Mouse (Mus musculus): ENCODE data around the gene A030014E15Rik. TPM values are rescaled to one million over a fixed set of nuclear protein-coding genes. Genes with fewer than 3 reads are reported as not detected.

The A030014E15Rik gene
- 0.16 and 0.23 TPM in 2 replicates for polyA plus RNA-seq (2012; rRNA removed)

GRCm38 (mm10) chr1:82924650-82925049 lies at the start of gene A030014E15Rik:
TSS of gene A030014E15Rik (plus strand) at chr1:82924917.

GRCm38 (mm10) chr1:82913025-82913424 lies 11.7 kb upstream of the A030014E15Rik start, which contains the start of gene A030005L19Rik:
TSS of gene A030005L19Rik (plus strand) at chr1:82913325.

GRCm38 (mm10) chr1:82931326-82931725 lies 6.6 kb downstream of the A030014E15Rik start, which contains the start of gene Gm6217:
TSS of gene Gm6217 (minus strand) at chr1:82931399.

DNA sequence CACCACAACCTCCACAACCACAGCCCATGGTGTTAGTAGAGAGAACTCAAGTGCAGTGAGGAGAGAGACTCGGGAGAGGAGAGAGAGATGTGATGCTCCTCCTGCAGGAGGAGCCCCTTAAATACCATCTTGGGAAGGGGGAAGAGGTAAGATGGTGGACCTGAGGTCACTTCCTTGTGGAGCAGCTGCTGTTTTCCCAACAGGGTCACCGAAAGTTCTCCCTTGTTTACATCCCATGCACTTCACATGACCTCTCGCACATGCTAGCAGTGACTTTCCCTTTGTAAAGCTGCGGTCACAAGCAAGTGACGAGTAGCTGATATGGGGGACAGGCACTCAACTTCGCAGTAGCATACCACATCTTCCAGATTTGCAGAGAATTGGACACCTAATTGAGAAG lies 18.6 kb downstream of the A030014E15Rik start, which contains the start of gene A030003K21Rik:
A030003K21Rik (minus strand) TSS at position 94 of the 400 bp plus-strand sequence.

GRCm38 (mm10) chr1:82955913-82956312 lies 31.2 kb downstream of the A030014E15Rik start, which contains the start of gene Gm7544:
TSS of gene Gm7544 (minus strand) at chr1:82956013.

GRCm38 (mm10) chr1:82959870-82960385 lies 35.2 kb downstream of the A030014E15Rik start, which contains the start of gene Gm47955:
TSS of gene Gm47955 (plus strand) at chr1:82960286.

Other genes starting within 250 kb of the A030014E15Rik start
- gene Mff, start 200.0 kb upstream of the A030014E15Rik start, polyA plus RNA-seq (2012; rRNA removed), result 276 and 286 TPM in 2 replicates
- gene Tm4sf20, start 156.5 kb upstream of the A030014E15Rik start, polyA plus RNA-seq (2012; rRNA removed), result not detected in 2 replicates
- gene Gm47791, start 153.7 kb upstream of the A030014E15Rik start, polyA plus RNA-seq (2012; rRNA removed), result not detected in 2 replicates
- gene Agfg1, start 85.4 kb upstream of the A030014E15Rik start, polyA plus RNA-seq (2012; rRNA removed), result 49.3 and 52.7 TPM in 2 replicates
- gene A030005L19Rik, start 11.6 kb upstream of the A030014E15Rik start, polyA plus RNA-seq (2012; rRNA removed), result 2.0 and 2.1 TPM in 2 replicates
- gene Gm6217, start 6.5 kb downstream of the A030014E15Rik start, polyA plus RNA-seq (2012; rRNA removed), result not detected in 2 replicates
- gene A030003K21Rik, start 18.5 kb downstream of the A030014E15Rik start, polyA plus RNA-seq (2012; rRNA removed), result not detected in 2 replicates
- gene Gm7544, start 31.1 kb downstream of the A030014E15Rik start, polyA plus RNA-seq (2012; rRNA removed), result not detected in 2 replicates
- gene Gm47955, start 35.4 kb downstream of the A030014E15Rik start, polyA plus RNA-seq (2012; rRNA removed), result not detected in 2 replicates
- not detected in 2 replicates for gene Gm47959, start 75.6 kb downstream of the A030014E15Rik start, polyA plus RNA-seq (2012; rRNA removed)
- gene Slc19a3, start 113.5 kb downstream of the A030014E15Rik start, polyA plus RNA-seq (2012; rRNA removed), result 0.80 and 0.91 TPM in 2 replicates
- gene Krtap28-10, start 117.6 kb downstream of the A030014E15Rik start, polyA plus RNA-seq (2012; rRNA removed), result not detected in 2 replicates
- gene Gm47969, start 120.0 kb downstream of the A030014E15Rik start, polyA plus RNA-seq (2012; rRNA removed), result 0.06 TPM in 1 of 2 replicates, not detected in the other
- gene A030005K14Rik, start 134.5 kb downstream of the A030014E15Rik start, polyA plus RNA-seq (2012; rRNA removed), result not detected in 2 replicates
- gene Krtap28-13, start 136.0 kb downstream of the A030014E15Rik start, polyA plus RNA-seq (2012; rRNA removed), result not detected in 2 replicates
- gene Ccl20, start 191.8 kb downstream of the A030014E15Rik start, polyA plus RNA-seq (2012; rRNA removed), result 0.21 TPM in 1 of 2 replicates, not detected in the other
- 3.1 and 3.3 TPM in 2 replicates for gene Daw1, start 234.8 kb downstream of the A030014E15Rik start, polyA plus RNA-seq (2012; rRNA removed)

Measured in central nervous system, embryonic 14 days (tissue).